Mouse (Mus musculus): ENCODE results near the gene Defa34. TPM values are rescaled to one million over a fixed set of nuclear protein-coding genes. Genes with fewer than 3 reads are reported as not detected.

Defa34 gene
- not detected for polyA plus RNA-seq (2017; shearing (Covaris generic))

GRCm38 (mm10) chr8:21665497-21665896, at the start of gene Defa34:
Gene Defa34, plus strand, starts transcription at chr8:21665797.

DNA sequence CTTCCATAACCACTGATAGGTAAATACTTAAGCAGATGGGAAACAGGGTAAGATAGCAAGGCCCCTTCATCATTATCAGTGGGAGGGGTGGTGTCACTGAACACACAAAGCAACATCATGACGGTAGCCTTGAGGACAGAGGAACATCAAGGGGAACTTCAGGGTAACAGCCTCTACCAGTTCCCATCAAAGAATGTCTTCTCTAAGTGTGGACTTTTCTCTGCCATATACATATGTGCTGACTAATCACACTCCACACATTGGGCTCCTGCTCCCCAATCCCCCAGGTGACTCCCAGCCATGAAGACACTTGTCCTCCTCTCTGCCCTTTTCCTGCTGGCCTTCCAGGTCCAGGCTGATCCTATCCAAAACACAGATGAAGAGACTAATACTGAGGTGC, 47.7 kb upstream of the Defa34 start, which contains the start of gene Defa26:
TSS of gene Defa26 (plus strand) at position 301 of the 400 bp plus-strand sequence.

GRCm38 (mm10) chr8:21655480-21655879, 10.1 kb upstream of the Defa34 start, which contains the start of gene Defa17:
Gene Defa17, plus strand, starts transcription at chr8:21655780.

GRCm38 (mm10) chr8:21703545-21703944, 37.9 kb downstream of the Defa34 start, which contains the start of gene AY761184:
Gene AY761184, minus strand, starts transcription at chr8:21703645.

Other genes starting within 250 kb of the Defa34 start
- gene Defa36, start 238.4 kb upstream of the Defa34 start, polyA plus RNA-seq (2017; shearing (Covaris generic)): not detected
- gene Gm7849, start 209.2 kb upstream of the Defa34 start, polyA plus RNA-seq (2017; shearing (Covaris generic)): not detected
- gene Defa20, start 156.5 kb upstream of the Defa34 start, polyA plus RNA-seq (2017; shearing (Covaris generic)): not detected
- gene Defa32, start 136.8 kb upstream of the Defa34 start, polyA plus RNA-seq (2017; shearing (Covaris generic)): not detected
- gene Defa37, start 100.4 kb upstream of the Defa34 start, polyA plus RNA-seq (2017; shearing (Covaris generic)): not detected
- not detected for gene Defa28, start 82.8 kb upstream of the Defa34 start, polyA plus RNA-seq (2017; shearing (Covaris generic))
- not detected for gene Gm7861, start 71.3 kb upstream of the Defa34 start, polyA plus RNA-seq (2017; shearing (Covaris generic))
- gene Defa26, start 47.6 kb upstream of the Defa34 start, polyA plus RNA-seq (2017; shearing (Covaris generic)): not detected
- gene Defa17, start 10.0 kb upstream of the Defa34 start, polyA plus RNA-seq (2017; shearing (Covaris generic)): not detected
- not detected for gene AY761184, start 37.8 kb downstream of the Defa34 start, polyA plus RNA-seq (2017; shearing (Covaris generic))
- gene Defa24, start 68.7 kb downstream of the Defa34 start, polyA plus RNA-seq (2017; shearing (Covaris generic)): not detected
- gene Defb50, start 157.7 kb downstream of the Defa34 start, polyA plus RNA-seq (2017; shearing (Covaris generic)): not detected
- not detected for gene Defb2, start 174.1 kb downstream of the Defa34 start, polyA plus RNA-seq (2017; shearing (Covaris generic))
- gene Defb10, start 193.1 kb downstream of the Defa34 start, polyA plus RNA-seq (2017; shearing (Covaris generic)): not detected
- not detected for gene Defb9, start 219.6 kb downstream of the Defa34 start, polyA plus RNA-seq (2017; shearing (Covaris generic))
- not detected for gene Defb11, start 240.6 kb downstream of the Defa34 start, polyA plus RNA-seq (2017; shearing (Covaris generic))